Mouse (Mus musculus): Measurements from ENCODE around the gene Clca3b. TPM values are rescaled to one million over a fixed set of nuclear protein-coding genes. Genes with fewer than 3 reads are reported as not detected.
"Not testable (repeated sequence)": the region's sequence is repeated elsewhere in the genome, so short reads cannot be mapped to it uniquely, and the experiment has no call there.

The Clca3b gene
- polyA plus RNA-seq, 1 experiment from 2014 or later, result not detected

GRCm38 (mm10) chr3:144820632-144821031 lies 28.5 kb downstream of the Clca3b start:
- Histone ChIP-seq H3K4me1 (ENCODE audit: control insufficient read depth, insufficient read depth, low read length) (no peaks in the 10 kb centered on the region), H3K4me3 (ENCODE audit: low read depth, low read length) (no peak overlapping the region), H3K4me2 (ENCODE audit: low read depth, low read length) (no peak overlapping the region), H3K27me3 (ENCODE audit: control insufficient read depth, insufficient read depth, low read length) (no peaks in the 10 kb centered on the region), H3K27ac (ENCODE audit: low read depth, low read length) (no peak overlapping the region), H3K36me3 (ENCODE audit: control insufficient read depth, insufficient read depth, low read length) (no peaks in the 10 kb centered on the region), H3K9me3 (ENCODE audit: control insufficient read depth, low read length) (no peaks in the 10 kb centered on the region), H3K9ac (replicated peaks; ENCODE audit: low read depth, low read length) (no peak overlapping the region)
- 66% methylated on average over 1 of the region's 1 CpGs for WGBS
- ATAC-seq (ENCODE audit: low read depth), result no peak

GRCm38 (mm10) chr3:144819219-144819618 lies 29.9 kb downstream of the Clca3b start, which contains the start of gene Clca3a2:
Gene Clca3a2 (minus strand): TSS chr3:144819494.
- not testable (repeated sequence) for H3K27me3 ChIP-seq (ENCODE audit: control insufficient read depth, insufficient read depth, low read length); H3K27ac ChIP-seq (ENCODE audit: low read depth, low read length); H3K4me2 ChIP-seq (ENCODE audit: low read depth, low read length); ATAC-seq (ENCODE audit: low read depth); H3K9ac ChIP-seq (replicated peaks; ENCODE audit: low read depth, low read length); H3K9me3 ChIP-seq (ENCODE audit: control insufficient read depth, low read length); H3K4me3 ChIP-seq (ENCODE audit: low read depth, low read length); H3K4me1 ChIP-seq (ENCODE audit: control insufficient read depth, insufficient read depth, low read length); H3K36me3 ChIP-seq (ENCODE audit: control insufficient read depth, insufficient read depth, low read length)
- WGBS, result 73% methylated on average over 6 of the region's 6 CpGs

- not testable (repeated sequence) for H3K27me3 ChIP-seq (ENCODE audit: control insufficient read depth, insufficient read depth, low read length); ATAC-seq (ENCODE audit: low read depth); H3K36me3 ChIP-seq (ENCODE audit: control insufficient read depth, insufficient read depth, low read length); H3K27ac ChIP-seq (ENCODE audit: low read depth, low read length); H3K9me3 ChIP-seq (ENCODE audit: control insufficient read depth, low read length); H3K4me2 ChIP-seq (ENCODE audit: low read depth, low read length); H3K4me1 ChIP-seq (ENCODE audit: control insufficient read depth, insufficient read depth, low read length); H3K4me3 ChIP-seq (ENCODE audit: low read depth, low read length); H3K9ac ChIP-seq (replicated peaks; ENCODE audit: low read depth, low read length)
- WGBS, result 89% methylated on average over 6 of the region's 6 CpGs
Observed at GRCm38 (mm10) chr3:144813336-144813735, 35.8 kb downstream of the Clca3b start.

DNA sequence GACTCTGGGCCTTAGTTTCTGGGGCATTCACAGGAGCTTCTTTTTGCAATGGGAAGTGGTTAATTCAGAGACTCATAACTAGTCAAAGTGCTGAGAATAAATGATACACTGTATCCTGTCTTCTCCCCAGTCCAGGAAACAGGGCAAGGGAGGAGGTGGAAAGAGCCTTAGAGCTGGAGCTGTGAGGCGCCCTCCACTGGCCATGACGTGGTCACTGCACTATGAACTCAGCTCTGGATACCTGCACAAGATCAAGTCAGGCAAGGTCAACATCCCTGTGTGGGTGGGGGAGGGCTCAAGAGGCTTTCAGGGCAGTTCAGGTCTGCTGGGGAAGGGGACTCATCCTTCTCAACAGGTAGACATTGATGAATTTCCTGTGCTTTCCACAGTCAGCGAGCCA lies 37.3 kb downstream of the Clca3b start:
- no peaks in the 10 kb centered on the region for H3K36me3 ChIP-seq (ENCODE audit: control insufficient read depth, insufficient read depth, low read length)
- H3K9ac ChIP-seq (replicated peaks; ENCODE audit: low read depth, low read length), result no peak overlapping the region
- WGBS, result 35% methylated on average over 3 of the region's 3 CpGs
- H3K4me2 ChIP-seq (ENCODE audit: low read depth, low read length), result no peak overlapping the region
- no peaks in the 10 kb centered on the region for H3K4me1 ChIP-seq (ENCODE audit: control insufficient read depth, insufficient read depth, low read length)
- no peak overlapping the region for H3K27ac ChIP-seq (ENCODE audit: low read depth, low read length)
- no peak overlapping the region for H3K4me3 ChIP-seq (ENCODE audit: low read depth, low read length)
- no peaks in the 10 kb centered on the region for H3K27me3 ChIP-seq (ENCODE audit: control insufficient read depth, insufficient read depth, low read length)
- ATAC-seq (ENCODE audit: low read depth), result no peak
- no peaks in the 10 kb centered on the region for H3K9me3 ChIP-seq (ENCODE audit: control insufficient read depth, low read length)

DNA sequence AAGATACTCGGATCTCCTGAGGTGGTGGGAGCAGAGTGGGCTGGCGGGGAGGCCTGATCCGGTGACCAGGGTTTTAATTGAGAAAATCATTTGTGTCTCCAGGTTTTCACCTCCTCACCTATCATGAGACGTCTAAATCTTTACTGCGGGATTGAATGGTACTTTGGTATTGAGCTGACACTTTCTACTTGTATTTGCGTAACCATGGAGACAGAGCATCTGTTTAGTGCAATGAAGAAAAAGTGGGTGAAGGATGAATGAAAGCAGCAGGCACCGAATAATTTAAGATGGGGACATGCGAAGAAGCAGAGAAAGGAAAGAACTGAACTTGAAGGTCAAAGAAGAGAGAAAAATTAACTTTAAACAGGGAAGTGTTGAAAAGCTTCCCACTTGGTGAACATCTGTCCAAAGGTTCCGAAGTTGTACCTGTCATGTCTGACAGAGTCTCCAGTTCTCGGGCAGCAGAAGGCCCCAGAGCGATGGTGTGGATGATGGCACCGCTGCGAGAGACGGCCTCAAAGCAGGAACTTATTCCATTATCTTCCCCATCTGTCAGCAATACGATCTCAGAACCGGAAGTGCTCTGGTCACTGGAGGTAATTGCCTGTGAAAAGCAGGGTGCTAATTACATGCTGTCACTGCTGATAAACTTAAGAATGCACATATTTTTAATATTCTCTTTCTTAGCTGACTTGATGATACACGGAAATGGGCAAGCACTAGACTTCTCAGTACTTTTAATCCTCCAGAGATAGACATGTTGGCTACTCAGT lies 40.8 kb downstream of the Clca3b start:
- H3K4me2 ChIP-seq (ENCODE audit: low read depth, low read length); ATAC-seq (ENCODE audit: low read depth); H3K4me3 ChIP-seq (ENCODE audit: low read depth, low read length); H3K9me3 ChIP-seq (ENCODE audit: control insufficient read depth, low read length); H3K36me3 ChIP-seq (ENCODE audit: control insufficient read depth, insufficient read depth, low read length); H3K9ac ChIP-seq (replicated peaks; ENCODE audit: low read depth, low read length); H3K4me1 ChIP-seq (ENCODE audit: control insufficient read depth, insufficient read depth, low read length); H3K27me3 ChIP-seq (ENCODE audit: control insufficient read depth, insufficient read depth, low read length); H3K27ac ChIP-seq (ENCODE audit: low read depth, low read length): not testable (repeated sequence)
- 50% methylated on average over 14 of the region's 17 CpGs for WGBS

GRCm38 (mm10) chr3:144806626-144807025 lies 42.5 kb downstream of the Clca3b start:
- H3K4me2 ChIP-seq (ENCODE audit: low read depth, low read length); H3K27me3 ChIP-seq (ENCODE audit: control insufficient read depth, insufficient read depth, low read length); ATAC-seq (ENCODE audit: low read depth); H3K4me3 ChIP-seq (ENCODE audit: low read depth, low read length); H3K36me3 ChIP-seq (ENCODE audit: control insufficient read depth, insufficient read depth, low read length); H3K9ac ChIP-seq (replicated peaks; ENCODE audit: low read depth, low read length); H3K9me3 ChIP-seq (ENCODE audit: control insufficient read depth, low read length); H3K27ac ChIP-seq (ENCODE audit: low read depth, low read length); H3K4me1 ChIP-seq (ENCODE audit: control insufficient read depth, insufficient read depth, low read length): not testable (repeated sequence)
- WGBS, result 67% methylated on average over 2 of the region's 2 CpGs

DNA sequence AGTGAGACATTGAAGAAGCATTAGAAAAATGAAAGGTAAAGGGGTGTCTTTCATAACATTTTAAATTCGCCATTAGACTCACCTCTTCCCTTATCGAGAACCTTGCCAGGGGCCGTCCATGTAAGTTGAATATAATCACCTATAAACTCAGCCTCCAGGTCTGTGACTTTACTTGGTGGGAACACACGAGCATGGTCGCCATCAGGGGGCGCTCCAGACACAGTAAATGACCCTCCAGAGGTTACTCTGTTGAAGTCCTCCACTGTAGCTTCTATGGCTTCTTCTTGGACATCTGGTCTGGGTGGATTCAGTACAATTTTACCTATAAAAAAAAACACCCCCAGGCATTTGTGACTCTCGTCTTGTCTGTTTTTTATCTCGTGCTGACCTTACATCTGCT lies 47.3 kb downstream of the Clca3b start:
- H3K9ac ChIP-seq (replicated peaks; ENCODE audit: low read depth, low read length), result no peak overlapping the region
- 35% methylated on average over 8 of the region's 8 CpGs for WGBS
- H3K27ac ChIP-seq (ENCODE audit: low read depth, low read length), result no peak overlapping the region
- no peak overlapping the region for H3K4me2 ChIP-seq (ENCODE audit: low read depth, low read length)
- H3K4me1 ChIP-seq (ENCODE audit: control insufficient read depth, insufficient read depth, low read length), result no peaks in the 10 kb centered on the region
- no peaks in the 10 kb centered on the region for H3K27me3 ChIP-seq (ENCODE audit: control insufficient read depth, insufficient read depth, low read length)
- no peaks in the 10 kb centered on the region for H3K36me3 ChIP-seq (ENCODE audit: control insufficient read depth, insufficient read depth, low read length)
- H3K9me3 ChIP-seq (ENCODE audit: control insufficient read depth, low read length), result no peaks in the 10 kb centered on the region
- H3K4me3 ChIP-seq (ENCODE audit: low read depth, low read length), result no peak overlapping the region
- ATAC-seq (ENCODE audit: low read depth), result no peak

DNA sequence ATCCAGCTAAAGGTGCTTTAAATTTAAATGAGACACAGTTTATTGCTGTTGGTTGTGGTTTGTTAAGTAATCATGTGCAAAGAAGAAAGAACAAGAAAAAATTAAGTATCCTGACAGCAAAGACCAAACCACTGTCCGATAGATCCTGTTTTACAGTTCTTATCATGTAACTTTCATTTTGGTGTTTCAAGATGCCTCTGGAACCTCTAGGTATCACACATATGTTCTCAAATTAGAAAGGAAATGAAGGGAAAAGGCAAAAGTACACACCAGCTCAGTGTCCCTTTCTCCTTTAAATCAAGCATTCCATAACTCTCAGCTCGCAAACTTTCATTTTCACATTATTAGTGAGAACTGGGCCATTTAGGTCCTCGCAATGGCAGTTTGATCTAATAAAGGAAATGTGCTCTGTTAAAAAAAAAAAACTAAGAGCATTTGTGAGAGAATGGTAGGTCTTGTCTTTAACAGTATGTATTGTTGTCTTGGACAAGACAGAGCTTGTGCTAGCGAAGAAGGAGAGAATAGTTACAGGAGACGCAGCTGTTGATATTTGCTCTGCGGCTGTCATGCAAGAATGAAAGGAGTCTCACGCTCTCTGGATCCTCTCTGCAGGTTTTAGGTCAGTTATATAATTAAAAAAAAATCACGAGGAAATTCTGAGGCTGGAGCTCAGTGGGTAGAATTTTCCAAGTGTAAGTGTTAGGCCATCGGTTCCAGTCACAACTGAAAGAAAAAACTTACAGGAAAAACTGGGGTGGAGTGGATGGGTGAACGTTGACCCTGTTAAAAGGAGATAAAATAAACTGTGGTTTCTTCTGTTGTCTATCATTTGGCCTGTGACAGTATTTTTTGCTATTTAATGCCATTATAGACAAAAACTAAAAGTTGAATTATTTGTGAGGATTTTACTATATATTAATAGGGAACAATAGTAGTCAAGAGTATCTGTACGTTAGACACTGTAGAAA lies 63.7 kb downstream of the Clca3b start:
- ATAC-seq (ENCODE audit: low read depth), result no peak
- H3K4me2 ChIP-seq (ENCODE audit: low read depth, low read length), result no peak overlapping the region
- no peak overlapping the region for H3K9ac ChIP-seq (replicated peaks; ENCODE audit: low read depth, low read length)
- no peak overlapping the region for H3K27ac ChIP-seq (ENCODE audit: low read depth, low read length)
- no peaks in the 10 kb centered on the region for H3K4me1 ChIP-seq (ENCODE audit: control insufficient read depth, insufficient read depth, low read length)
- H3K4me3 ChIP-seq (ENCODE audit: low read depth, low read length), result no peak overlapping the region
- no peaks in the 10 kb centered on the region for H3K36me3 ChIP-seq (ENCODE audit: control insufficient read depth, insufficient read depth, low read length)
- WGBS, result 82% methylated on average over 11 of the region's 11 CpGs
- no peaks in the 10 kb centered on the region for H3K27me3 ChIP-seq (ENCODE audit: control insufficient read depth, insufficient read depth, low read length)
- no peaks in the 10 kb centered on the region for H3K9me3 ChIP-seq (ENCODE audit: control insufficient read depth, low read length)

Data from neural tube, embryonic 14.5 days (tissue).